Mouse (Mus musculus) lung, postnatal 10 days (tissue): ENCODE results near the gene Gga1.
A peak's percentile ranks its signal among the peaks of the same experiment; 100 is the strongest.

ENCODE experiments used
- DNase-seq: peaks from one replicate; pipeline ENCODE4 v3.0.0; 2021

The Gga1 gene

DNA sequence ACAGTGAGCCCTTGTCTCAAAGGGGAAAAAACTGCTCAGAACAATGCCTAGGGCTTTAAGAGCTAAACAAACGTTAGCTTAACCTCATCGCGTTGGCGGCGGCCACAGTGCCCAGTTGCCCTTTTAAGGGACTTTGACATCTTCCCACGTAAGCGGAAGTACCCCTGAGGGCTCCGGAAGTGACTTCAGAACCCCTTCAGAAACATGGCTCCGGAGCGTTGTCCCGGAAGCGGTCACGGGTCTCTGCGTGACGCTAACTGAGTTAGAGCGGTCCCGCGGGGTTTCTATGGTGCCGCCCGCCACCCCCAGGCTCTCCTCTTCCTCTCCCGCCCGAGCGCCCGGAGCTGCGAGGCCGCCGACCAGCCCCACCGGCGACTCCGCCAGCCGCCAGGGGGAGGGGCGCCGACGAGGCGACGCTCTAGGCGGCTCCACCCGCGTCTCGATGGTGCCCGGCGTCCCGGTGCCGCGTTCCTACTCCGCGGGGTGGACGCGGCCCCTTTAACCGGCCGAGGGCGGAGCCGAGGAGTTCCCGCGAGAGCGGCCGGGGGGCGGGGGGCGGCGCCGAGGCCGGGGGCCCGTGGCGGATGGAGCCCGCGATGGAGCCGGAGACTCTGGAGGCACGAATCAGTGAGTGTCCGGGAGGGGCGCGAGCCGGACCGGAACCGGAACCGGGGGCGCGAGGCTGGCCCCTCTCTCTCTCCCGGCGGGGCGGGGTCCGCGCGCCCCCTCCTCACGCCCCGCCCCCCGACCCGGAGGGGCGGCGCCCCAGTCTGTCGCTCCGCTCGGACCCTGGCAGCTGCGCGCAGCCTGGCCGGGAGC is at the start of gene Gga1:
TSS of gene Gga1 (plus strand) at position 200 of the 819 bp plus-strand sequence.
- peak; percentile 97 for DNase-seq

- peak; percentile 52 for DNase-seq
Measured at GRCm38 (mm10) chr15:78828315-78828714, 48.7 kb upstream of the Gga1 start.

DNA sequence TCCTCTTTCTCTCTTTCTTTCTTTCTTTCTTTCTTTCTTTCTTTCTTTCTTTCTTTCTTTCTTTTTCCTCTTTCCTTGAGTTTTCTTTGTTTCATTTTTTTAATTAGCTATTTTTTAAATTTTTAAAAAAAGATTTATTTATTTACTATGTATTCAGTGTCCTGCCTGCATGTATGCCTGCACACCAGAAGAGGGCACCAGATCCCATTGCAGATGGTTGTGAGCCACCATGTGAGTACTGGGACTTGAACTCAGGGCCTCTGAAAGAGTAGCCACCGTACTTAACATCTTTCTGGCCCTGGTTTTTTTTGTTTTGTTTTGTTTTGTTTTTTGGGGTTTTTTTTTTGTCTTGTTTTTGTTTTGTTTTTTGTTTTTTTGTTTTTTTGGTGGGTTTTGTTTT is 47.4 kb upstream of the Gga1 start:
- no peak for DNase-seq

GRCm38 (mm10) chr15:78830742-78831719 is 46.0 kb upstream of the Gga1 start:
- no peak for DNase-seq

DNA sequence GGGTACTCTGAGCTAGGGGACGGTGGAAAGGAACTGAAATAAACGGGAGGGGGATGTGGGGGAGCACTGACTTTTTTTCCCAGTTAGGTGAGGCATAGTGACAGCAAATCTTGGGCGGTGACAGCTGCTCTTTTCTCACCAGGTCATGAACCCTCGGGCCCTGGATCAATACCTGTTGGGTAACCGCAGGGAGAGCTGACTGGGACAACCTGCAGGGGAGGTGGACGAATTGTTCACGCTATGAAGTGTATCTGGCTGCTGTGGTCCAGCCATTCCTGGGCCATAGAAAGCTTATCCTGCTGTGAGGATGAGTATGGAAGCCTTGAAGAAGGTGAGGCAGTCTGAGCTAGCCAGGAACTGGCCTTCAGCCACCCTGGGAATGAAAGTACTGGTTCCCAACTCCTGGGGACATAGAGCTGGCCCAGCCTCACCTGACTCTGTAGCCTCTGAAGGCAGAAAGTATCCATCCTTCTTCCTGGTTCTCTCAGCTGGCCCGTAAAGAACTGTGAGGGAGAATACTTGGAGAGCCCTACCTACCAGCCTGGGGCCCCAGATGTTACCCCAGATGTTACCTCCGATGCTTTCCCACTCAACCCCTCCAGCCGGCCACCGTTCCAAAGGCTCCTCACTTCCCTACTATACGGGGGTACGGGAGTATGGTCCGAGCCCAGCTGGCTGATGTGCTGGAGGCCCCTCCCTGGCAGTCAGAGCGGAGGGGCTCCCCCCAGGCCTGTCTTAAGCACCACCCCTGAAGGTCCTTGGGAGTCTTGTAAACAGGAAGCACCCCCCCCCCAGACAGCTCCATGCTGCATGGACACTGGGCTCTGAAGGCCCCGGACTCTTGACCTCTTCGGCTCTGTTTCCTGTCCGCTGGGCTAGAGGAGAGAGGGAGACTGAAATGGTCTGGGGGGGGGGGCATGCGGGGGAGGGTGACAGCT is 45.0 kb upstream of the Gga1 start:
- DNase-seq = peak; percentile 87

GRCm38 (mm10) chr15:78832701-78833123 is 44.3 kb upstream of the Gga1 start:
- peak; percentile 95 for DNase-seq

- DNase-seq = peak; percentile 62
Measured at GRCm38 (mm10) chr15:78833582-78833981, 43.4 kb upstream of the Gga1 start.

GRCm38 (mm10) chr15:78834233-78835005 is 42.6 kb upstream of the Gga1 start:
- peak; percentile 86 for DNase-seq

GRCm38 (mm10) chr15:78835200-78836085 is 41.5 kb upstream of the Gga1 start:
- peak; percentile 84 for DNase-seq

DNA sequence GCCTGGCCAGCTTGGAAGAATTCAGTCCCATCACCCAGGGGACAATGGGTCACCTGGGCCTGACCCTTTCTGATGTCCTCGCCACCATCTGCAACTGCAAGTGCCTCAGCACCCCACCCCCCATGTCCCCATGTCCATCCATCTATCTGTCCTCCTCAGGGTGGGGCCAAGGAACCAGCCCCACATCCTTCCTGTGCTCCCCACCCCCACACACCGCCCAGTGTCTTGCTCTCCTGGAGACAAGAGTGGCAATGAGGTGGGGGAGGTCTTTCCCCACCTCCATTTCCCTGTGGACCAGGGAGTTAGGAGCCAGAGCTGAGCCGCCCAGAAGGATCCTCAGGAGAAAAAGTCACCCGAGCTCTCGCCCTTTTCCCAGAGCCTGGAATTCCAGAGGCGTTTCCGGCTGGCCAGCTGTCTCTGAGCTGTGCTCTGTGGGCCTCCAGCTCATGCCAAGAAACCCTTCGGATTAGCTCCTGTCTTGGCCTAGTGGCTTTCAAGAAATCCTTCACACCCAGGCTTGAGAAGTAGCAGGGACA is 40.8 kb upstream of the Gga1 start:
- peak; percentile 91 for DNase-seq

DNA sequence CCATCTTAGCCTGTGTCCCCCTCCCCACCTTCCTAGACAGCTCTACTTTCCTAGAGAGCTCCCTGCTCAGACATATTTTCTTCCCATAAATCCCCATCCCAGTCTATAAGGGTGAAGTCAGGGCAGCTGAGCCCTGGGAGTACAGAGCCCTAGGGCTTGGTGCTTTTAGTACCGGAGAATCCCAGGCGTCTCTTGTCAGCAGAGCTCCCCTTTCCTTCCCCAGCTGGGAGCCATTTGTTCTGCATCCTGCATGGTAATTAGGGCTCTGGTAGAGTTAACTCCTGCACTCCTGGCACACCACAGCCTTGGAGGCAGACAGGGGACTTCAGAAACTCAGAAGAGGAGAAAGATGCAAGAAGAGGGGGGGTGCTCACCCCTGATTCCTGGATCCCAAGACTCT is 37.2 kb upstream of the Gga1 start:
- DNase-seq = peak; percentile 59

DNA sequence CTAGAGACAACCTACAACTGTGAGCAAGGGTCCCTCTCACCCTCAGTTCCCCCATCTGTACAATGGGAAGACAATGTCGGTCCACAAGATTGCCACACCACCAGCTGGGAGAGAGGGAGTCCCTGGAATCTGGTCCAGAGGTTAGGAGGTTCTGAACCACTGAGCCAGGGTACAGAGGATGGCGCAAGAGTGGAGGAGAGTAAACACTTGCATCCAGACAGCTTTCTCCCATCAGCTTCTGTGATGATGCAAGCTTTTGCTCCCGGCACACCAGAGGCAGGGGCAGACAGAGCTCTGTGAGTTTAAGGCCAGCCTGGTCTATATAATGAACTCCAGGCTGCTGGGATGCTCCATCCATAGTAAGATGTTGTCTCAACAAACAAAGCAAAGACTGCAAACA is 36.7 kb upstream of the Gga1 start:
- DNase-seq = peak; percentile 79

- no peak for DNase-seq
Measured at GRCm38 (mm10) chr15:78840751-78841150, 36.2 kb upstream of the Gga1 start.

- DNase-seq = no peak
Measured at GRCm38 (mm10) chr15:78841161-78841790, 35.7 kb upstream of the Gga1 start.

DNA sequence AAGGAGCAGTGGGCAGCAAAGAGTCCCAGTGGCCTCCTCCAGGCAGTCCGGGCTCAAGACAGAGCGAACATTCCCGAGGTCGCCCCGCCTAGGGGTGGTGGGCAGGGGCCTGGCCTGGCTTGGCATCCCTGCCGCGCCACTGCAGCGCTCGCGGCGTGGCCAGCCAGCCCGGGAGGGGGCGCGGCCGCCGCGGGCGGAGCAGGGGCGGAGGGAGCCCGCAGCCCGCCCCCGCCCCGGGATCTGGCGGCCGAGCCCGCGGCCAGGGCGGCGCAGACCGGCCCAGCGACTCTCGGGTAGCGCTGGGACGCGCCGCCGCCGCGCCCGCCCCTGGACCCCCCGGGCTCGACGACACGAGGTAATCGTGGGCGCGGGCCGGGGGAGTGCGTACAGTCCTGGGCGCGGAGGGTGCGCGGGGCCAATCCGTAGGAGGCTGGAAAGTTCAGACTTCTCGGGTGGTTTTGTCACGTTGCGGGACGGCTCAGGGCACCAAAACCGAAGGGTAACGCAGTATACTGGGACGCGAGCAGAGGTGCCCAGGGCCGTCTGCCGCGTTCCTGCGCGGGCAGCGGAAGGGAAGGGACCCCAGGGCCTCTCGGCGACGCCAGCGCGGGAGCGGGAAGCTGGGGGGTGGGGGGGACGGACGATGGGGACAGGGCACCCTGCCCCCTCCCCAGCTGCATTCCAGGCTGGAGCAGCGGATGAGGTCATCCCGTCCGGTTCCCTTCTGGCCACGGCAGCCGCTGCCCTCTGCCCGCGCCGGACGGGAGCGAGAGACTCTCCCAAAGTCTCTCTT is 34.4 kb upstream of the Gga1 start, which contains the start of gene Cdc42ep1:
TSS of gene Cdc42ep1 (plus strand) at position 254 of the 793 bp plus-strand sequence.
- DNase-seq = peak; percentile 92

GRCm38 (mm10) chr15:78843581-78844469 is 33.2 kb upstream of the Gga1 start:
- DNase-seq = peak; percentile 63

GRCm38 (mm10) chr15:78844791-78845190 is 32.2 kb upstream of the Gga1 start:
- DNase-seq = peak; percentile 94

GRCm38 (mm10) chr15:78845321-78845720 is 31.7 kb upstream of the Gga1 start:
- peak; percentile 44 for DNase-seq
